Mouse (Mus musculus): ENCODE results near the gene Brcc3.
A peak's percentile ranks its signal among the peaks of the same experiment; 100 is the strongest.

Brcc3 gene

GRCm38 (mm10) chrX:75415936-75416785 is at the start of gene Brcc3, which contains the start of the genes Cmc4 and Mtcp1:
TSS of gene Brcc3 (plus strand) at chrX:75416628.
TSS of gene Cmc4 (minus strand) at chrX:75416584.
TSS of gene Mtcp1 (minus strand) at chrX:75416588.
- DNase-seq (ENCODE audit: low spot score): peak; percentile 92

- DNase-seq (ENCODE audit: low spot score): no peak
Observed at GRCm38 (mm10) chrX:75370197-75370596, 46.2 kb upstream of the Brcc3 start.

- no peak for DNase-seq (ENCODE audit: low spot score)
Observed at GRCm38 (mm10) chrX:75372666-75373425, 43.6 kb upstream of the Brcc3 start.

- no peak for DNase-seq (ENCODE audit: low spot score)
Observed at GRCm38 (mm10) chrX:75376815-75377214, 39.6 kb upstream of the Brcc3 start.

- DNase-seq (ENCODE audit: low spot score): no peak
Observed at GRCm38 (mm10) chrX:75381176-75381575, 35.3 kb upstream of the Brcc3 start.

GRCm38 (mm10) chrX:75381699-75382098 is 34.7 kb upstream of the Brcc3 start:
- DNase-seq (ENCODE audit: low spot score): no peak

- peak; percentile 54 for DNase-seq (ENCODE audit: low spot score)
Observed at GRCm38 (mm10) chrX:75382195-75382771, 34.1 kb upstream of the Brcc3 start, which contains the start of the genes Fundc2 and F8. TSS of gene Fundc2 (plus strand) at chrX:75382399. TSS of gene F8 (minus strand) at chrX:75382615.

- no peak for DNase-seq (ENCODE audit: low spot score)
Observed at GRCm38 (mm10) chrX:75399471-75399870, 17.0 kb upstream of the Brcc3 start.

GRCm38 (mm10) chrX:75402668-75403067 is 13.8 kb upstream of the Brcc3 start:
- no peak for DNase-seq (ENCODE audit: low spot score)

GRCm38 (mm10) chrX:75403350-75403749 is 13.1 kb upstream of the Brcc3 start:
- DNase-seq (ENCODE audit: low spot score): no peak

- DNase-seq (ENCODE audit: low spot score): no peak
Observed at GRCm38 (mm10) chrX:75409711-75410110, 6.7 kb upstream of the Brcc3 start.

GRCm38 (mm10) chrX:75454597-75454996 is 38.2 kb downstream of the Brcc3 start:
- no peak for DNase-seq (ENCODE audit: low spot score)

GRCm38 (mm10) chrX:75475182-75475644 is 58.8 kb downstream of the Brcc3 start:
- peak; percentile 78 for DNase-seq (ENCODE audit: low spot score)

- DNase-seq (ENCODE audit: low spot score): no peak
Observed at GRCm38 (mm10) chrX:75489886-75490285, 73.5 kb downstream of the Brcc3 start.

All from embryo, embryonic 10 days (tissue).